Mouse (Mus musculus) G1E-ER4 (cell line): ENCODE results near the gene Bcor. TPM values are rescaled to one million over a fixed set of nuclear protein-coding genes. Genes with fewer than 3 reads are reported as not detected.
A peak's percentile ranks its signal among the peaks of the same experiment; 100 is the strongest.

Experiments
- GATA1 ChIP-seq: IDR thresholded peaks from one replicate; pipeline ENCODE4 v1.8.0; 2012; ENCODE audit warnings: low read length, inconsistent platforms
- polyA plus RNA-seq: library from polyadenylated mRNA; stranded (reverse); fragments of >175 nt; gene quantifications from 2 replicates; pipeline ENCODE4 v1.2.3, GENCODE M21; 2012

The Bcor gene
- polyA plus RNA-seq, 1 experiment, result 78.0 TPM

DNA sequence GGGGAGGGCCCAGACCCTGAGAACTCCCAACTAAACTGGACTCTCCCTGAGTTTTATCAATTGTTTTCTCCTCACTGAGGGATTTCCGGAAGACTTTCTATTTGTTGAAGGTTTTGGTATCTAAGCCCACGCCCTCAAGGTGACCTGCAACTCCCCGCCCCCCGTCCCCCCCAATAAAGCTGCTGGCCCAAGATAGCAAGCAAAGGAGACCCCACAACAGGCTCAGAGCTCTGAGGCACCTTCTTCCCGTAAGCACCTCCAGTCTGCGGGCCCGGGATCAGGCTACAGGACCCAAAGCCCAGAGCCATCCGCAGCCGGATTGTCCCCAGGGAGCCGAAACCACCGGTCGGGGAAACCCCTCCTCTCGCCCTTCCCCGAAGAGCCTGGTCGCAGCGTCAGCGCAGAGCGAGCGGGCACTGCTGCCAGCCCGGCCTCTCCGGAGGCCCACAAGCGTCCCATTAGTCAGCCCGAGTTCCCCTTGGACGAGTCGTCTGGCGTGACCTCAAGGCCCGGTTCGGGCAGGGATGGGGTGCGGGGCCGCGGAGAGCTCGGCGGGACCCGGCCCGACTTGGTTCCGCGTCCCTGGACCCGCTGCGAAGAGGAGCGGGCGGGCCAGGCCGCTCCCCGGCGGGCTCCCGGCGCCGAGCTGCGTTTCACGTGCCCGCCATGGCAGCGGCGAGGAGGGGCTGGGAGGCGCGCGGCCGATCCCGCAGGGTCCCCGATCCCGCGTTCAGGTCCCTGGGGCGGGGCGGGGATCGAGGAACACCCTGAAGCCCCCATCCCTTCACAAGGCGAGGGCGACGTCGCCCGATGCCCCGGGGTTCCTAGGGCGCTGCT, 73.3 kb downstream of the Bcor start:
- TF ChIP-seq GATA1, result no peak

DNA sequence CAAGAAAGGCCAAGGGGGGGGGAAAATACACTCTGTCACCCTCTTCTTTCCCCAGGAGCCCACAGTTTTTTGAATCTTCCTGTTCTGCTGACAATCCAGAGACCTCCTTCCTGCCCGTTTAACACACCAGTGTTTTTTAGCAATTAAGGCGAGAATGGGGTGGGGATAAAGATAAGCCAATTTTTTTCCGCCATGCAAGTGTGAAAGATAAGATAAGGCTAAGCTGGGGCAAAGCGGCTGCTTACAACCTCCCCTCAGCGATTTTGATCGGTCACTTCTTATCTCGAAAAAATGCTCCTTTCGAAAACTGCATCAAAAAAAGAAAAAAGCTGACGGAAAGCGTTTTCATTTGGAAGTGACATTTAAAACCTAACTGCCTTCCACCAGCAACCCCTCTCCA, 74.2 kb downstream of the Bcor start:
- peak; percentile 56 for TF ChIP-seq GATA1

GRCm38 (mm10) chrX:12085290-12085689, 74.9 kb downstream of the Bcor start:
- no peak for TF ChIP-seq GATA1

DNA sequence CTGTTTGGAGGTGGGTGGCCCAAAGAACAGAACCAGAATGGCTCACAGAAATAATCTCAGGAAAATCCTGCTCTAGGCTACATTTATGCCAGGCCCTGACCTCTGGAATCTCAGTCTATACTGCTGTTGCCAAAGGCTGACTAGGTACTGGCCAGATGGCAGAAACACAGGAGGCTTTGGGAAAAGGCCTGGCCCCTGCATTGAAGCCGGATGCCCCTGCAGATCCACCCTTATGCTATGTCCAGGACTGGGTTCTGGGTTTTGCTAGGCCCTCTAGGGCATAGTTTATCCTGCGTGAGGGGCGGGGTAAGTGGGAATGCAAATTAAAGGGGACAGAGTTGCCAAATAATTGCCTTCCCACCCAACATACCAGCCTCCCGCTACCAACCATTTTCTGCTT, 75.5 kb downstream of the Bcor start:
- TF ChIP-seq GATA1, result no peak

DNA sequence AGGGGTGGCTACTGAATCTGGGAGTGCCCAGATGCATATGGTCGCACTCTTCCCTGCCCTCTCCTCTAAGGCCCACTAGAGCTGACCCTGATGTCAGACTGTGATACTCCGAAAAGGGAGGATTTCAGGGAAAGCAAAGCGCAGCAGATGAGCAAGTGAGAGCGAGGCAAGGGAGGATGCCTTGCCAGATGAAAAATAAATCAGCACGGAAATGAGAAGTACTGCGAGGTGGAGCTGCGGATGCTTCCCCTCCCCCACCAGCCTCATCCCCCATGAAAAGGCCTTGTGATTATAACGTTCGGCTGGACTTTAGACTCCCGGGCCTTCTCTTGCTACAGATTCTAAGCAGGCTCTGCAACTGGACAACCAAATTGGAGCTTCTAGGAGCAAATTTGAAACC, 76.5 kb downstream of the Bcor start:
- TF ChIP-seq GATA1, result no peak

DNA sequence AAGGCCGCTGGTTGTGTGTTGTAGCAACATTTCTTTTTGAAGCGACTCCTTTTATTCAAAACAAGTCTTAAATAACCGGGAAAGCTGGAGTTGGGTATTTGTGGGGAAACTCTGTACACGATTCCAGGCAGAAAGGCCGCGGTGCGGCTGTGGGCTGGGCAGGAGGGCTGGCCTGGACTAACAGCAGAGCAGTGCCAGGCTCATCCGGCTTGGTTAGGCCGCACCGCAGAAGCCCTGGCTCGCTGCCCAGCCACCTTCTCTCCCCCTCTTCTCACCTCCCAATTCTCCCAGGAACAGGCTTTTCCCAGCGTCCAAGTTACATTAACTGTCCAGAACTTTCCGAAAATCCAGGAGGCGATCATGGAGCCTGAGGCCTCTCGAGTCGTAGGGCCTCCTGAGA, 77.4 kb downstream of the Bcor start:
- no peak for TF ChIP-seq GATA1

- no peak for TF ChIP-seq GATA1
Measured at GRCm38 (mm10) chrX:12082184-12082583, 78.0 kb downstream of the Bcor start.

- TF ChIP-seq GATA1, result no peak
Measured at GRCm38 (mm10) chrX:12081741-12082155, 78.4 kb downstream of the Bcor start.

GRCm38 (mm10) chrX:12080904-12081740, 79.0 kb downstream of the Bcor start:
- no peak for TF ChIP-seq GATA1

DNA sequence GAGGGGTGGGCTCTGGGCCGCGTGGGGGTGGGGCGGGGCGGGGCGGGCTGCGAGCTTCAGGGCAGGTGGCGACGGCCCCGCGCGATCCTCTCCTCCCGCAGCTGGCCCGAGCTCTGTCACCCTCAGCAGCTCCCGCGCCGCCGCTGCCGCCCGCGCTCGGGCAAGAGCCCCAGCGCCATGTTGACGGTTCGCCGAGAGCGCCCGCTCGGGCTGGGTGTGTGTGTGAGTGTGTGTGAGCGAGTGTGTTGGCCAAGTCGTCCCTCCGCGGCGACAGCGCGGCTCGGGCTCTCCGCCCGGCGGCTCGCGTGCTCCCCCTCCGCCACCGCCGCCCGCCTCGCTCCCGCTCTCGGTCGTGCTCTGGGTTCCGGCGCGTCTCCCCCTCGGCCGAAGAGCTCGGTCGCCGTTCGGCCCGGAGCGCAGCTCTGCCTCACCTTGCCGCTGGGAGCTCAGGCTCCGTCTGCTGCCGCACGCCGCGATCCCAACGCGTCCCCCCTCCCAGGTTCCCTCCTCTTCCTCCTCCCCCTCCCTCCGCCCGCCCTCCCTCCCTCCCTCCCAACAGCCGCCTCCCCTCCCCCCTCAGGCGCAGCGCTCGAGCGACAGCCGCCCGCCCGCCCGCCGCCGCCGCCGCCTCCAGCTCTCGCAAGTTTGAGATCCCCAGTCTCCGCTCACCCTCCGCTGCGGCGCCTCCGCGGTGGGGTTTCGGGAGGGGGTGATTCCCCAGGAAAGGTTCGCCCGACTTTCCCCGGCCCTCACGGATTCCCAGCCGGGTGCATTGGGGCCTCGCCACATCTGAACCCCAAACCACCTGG, 79.9 kb downstream of the Bcor start:
- no peak for TF ChIP-seq GATA1

GRCm38 (mm10) chrX:12079309-12080094, 80.7 kb downstream of the Bcor start:
- no peak for TF ChIP-seq GATA1

- no peak for TF ChIP-seq GATA1
Measured at GRCm38 (mm10) chrX:12079059-12079308, 81.2 kb downstream of the Bcor start.

- TF ChIP-seq GATA1, result no peak
Measured at GRCm38 (mm10) chrX:12078195-12079058, 81.7 kb downstream of the Bcor start.

DNA sequence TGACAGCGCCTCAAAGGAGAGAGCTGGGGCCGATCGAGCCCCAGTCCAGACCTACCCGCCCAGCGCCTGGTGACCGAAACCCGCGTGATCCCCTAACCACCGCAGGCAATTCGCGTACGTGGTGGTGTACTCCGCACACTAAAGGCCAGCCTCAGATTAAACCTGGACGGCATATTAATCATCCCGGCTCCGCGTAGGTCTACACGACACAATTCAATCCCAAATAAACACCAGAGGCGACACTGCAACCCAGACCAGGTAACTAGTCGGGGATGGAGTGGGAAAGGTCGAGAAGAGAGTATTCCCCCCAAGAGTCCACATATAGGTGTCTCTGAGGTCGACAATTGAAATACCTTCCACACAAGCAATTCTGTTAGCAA, 82.6 kb downstream of the Bcor start:
- no peak for TF ChIP-seq GATA1
